Mouse (Mus musculus): ENCODE data around the gene Zim1. TPM values are rescaled to one million over a fixed set of nuclear protein-coding genes. Genes with fewer than 3 reads are reported as not detected.

Zim1 gene
- polyA plus RNA-seq, 1 experiment: 5.2 TPM

- TF ChIP-seq POLR2A (IDR thresholded peaks at IDR 0.05; ENCODE audit: insufficient read depth, low read length) (peak; percentile 77), CTCF (IDR thresholded peaks at IDR 0.05; ENCODE audit: low read depth, low read length) (no peak)
Measured at GRCm38 (mm10) chr7:6730241-6730640, 34.0 kb upstream of the Zim1 start, which contains the start of the genes Peg3 and Usp29. Gene Peg3, minus strand, starts transcription at chr7:6730431. Gene Usp29, plus strand, starts transcription at chr7:6730578.

GRCm38 (mm10) chr7:6729061-6729817 lies 33.0 kb upstream of the Zim1 start:
- Histone ChIP-seq H3K36me3 (ENCODE audit: control insufficient read depth, insufficient read depth, low read length, poor library complexity, severe bottlenecking) (peaks cover 15% of the 10 kb centered on the region), H3K27me3 (ENCODE audit: control insufficient read depth, insufficient read depth, low read length, poor library complexity, severe bottlenecking) (no peaks in the 10 kb centered on the region), H3K9ac (ENCODE audit: low read depth, poor library complexity, severe bottlenecking) (peak overlapping the region; percentile 87), H3K9me3 (replicated peaks; ENCODE audit: control insufficient read depth, insufficient read depth, low read length, poor library complexity, severe bottlenecking) (peaks cover 7% of the 10 kb centered on the region; the same call in 1 of the 2 replicates), H3K27ac (ENCODE audit: insufficient read depth, low read length) (peak overlapping the region; percentile 85), H3K4me1 (ENCODE audit: control insufficient read depth, insufficient read depth, low read length) (no peaks in the 10 kb centered on the region), H3K4me3 (ENCODE audit: low read depth, low read length) (peak overlapping the region; percentile 93)
- TF ChIP-seq CTCF (IDR thresholded peaks at IDR 0.05; ENCODE audit: low read depth, low read length) (peak; percentile 33), EP300 (IDR thresholded peaks at IDR 0.05; ENCODE audit: insufficient read depth, low read depth, low read length) (no peak)

More at GRCm38 (mm10) chr7:6730241-6730640, 34.0 kb upstream of the Zim1 start, which contains the start of the genes Peg3 and Usp29:
- Histone ChIP-seq H3K27ac (ENCODE audit: insufficient read depth, low read length) (peak within 1 kb of the TSS; percentile 85), H3K9ac (ENCODE audit: low read depth, poor library complexity, severe bottlenecking) (peak within 1 kb of the TSS; percentile 87), H3K9me3 (replicated peaks; ENCODE audit: control insufficient read depth, insufficient read depth, low read length, poor library complexity, severe bottlenecking) (peaks cover 7% of the 10 kb centered on the region; the same call in 1 of the 2 replicates), H3K4me1 (ENCODE audit: control insufficient read depth, insufficient read depth, low read length) (no peaks in the 10 kb centered on the region), H3K36me3 (ENCODE audit: control insufficient read depth, insufficient read depth, low read length, poor library complexity, severe bottlenecking) (peaks cover 8% of the 10 kb centered on the region), H3K27me3 (ENCODE audit: control insufficient read depth, insufficient read depth, low read length, poor library complexity, severe bottlenecking) (no peaks in the 10 kb centered on the region), H3K4me3 (ENCODE audit: low read depth, low read length) (peak within 1 kb of the TSS; percentile 93)

GRCm38 (mm10) chr7:6728263-6728931 lies 32.1 kb upstream of the Zim1 start:
- H3K4me1 ChIP-seq (ENCODE audit: control insufficient read depth, insufficient read depth, low read length): no peaks in the 10 kb centered on the region
- H3K9me3 ChIP-seq (replicated peaks; ENCODE audit: control insufficient read depth, insufficient read depth, low read length, poor library complexity, severe bottlenecking): peaks cover 7% of the 10 kb centered on the region; the same call in 1 of the 2 replicates
- no peaks in the 10 kb centered on the region for H3K27me3 ChIP-seq (ENCODE audit: control insufficient read depth, insufficient read depth, low read length, poor library complexity, severe bottlenecking)
- H3K9ac ChIP-seq (ENCODE audit: low read depth, poor library complexity, severe bottlenecking): peak overlapping the region; percentile 87
- H3K4me3 ChIP-seq (ENCODE audit: low read depth, low read length): peak overlapping the region; percentile 93
- TF ChIP-seq EP300 (IDR thresholded peaks at IDR 0.05; ENCODE audit: insufficient read depth, low read depth, low read length): no peak
- no peak for TF ChIP-seq POLR2A (IDR thresholded peaks at IDR 0.05; ENCODE audit: insufficient read depth, low read length)
- no peak for TF ChIP-seq CTCF (IDR thresholded peaks at IDR 0.05; ENCODE audit: low read depth, low read length)
- peak overlapping the region; percentile 66; the same call in 1 of the 2 replicates for H3K27ac ChIP-seq (ENCODE audit: insufficient read depth, low read length)
- H3K36me3 ChIP-seq (ENCODE audit: control insufficient read depth, insufficient read depth, low read length, poor library complexity, severe bottlenecking): peaks cover 22% of the 10 kb centered on the region

GRCm38 (mm10) chr7:6727351-6728121 lies 31.3 kb upstream of the Zim1 start:
- H3K4me3 ChIP-seq (ENCODE audit: low read depth, low read length): peak overlapping the region; percentile 86
- peak; percentile 52 for TF ChIP-seq CTCF (IDR thresholded peaks at IDR 0.05; ENCODE audit: low read depth, low read length)
- 0 out of 2 replicates have a peak, but pooled peaks have one; percentile 17 for TF ChIP-seq EP300 (IDR thresholded peaks at IDR 0.05; ENCODE audit: insufficient read depth, low read depth, low read length)
- no peak for TF ChIP-seq POLR2A (IDR thresholded peaks at IDR 0.05; ENCODE audit: insufficient read depth, low read length)
- H3K9ac ChIP-seq (ENCODE audit: low read depth, poor library complexity, severe bottlenecking): peak overlapping the region; percentile 12; the same call in 1 of the 2 replicates
- H3K9me3 ChIP-seq (replicated peaks; ENCODE audit: control insufficient read depth, insufficient read depth, low read length, poor library complexity, severe bottlenecking): peaks cover 7% of the 10 kb centered on the region; the same call in 1 of the 2 replicates
- peaks cover 22% of the 10 kb centered on the region for H3K36me3 ChIP-seq (ENCODE audit: control insufficient read depth, insufficient read depth, low read length, poor library complexity, severe bottlenecking)
- H3K27ac ChIP-seq (ENCODE audit: insufficient read depth, low read length): peak overlapping the region; percentile 66; the same call in 1 of the 2 replicates
- no peaks in the 10 kb centered on the region for H3K4me1 ChIP-seq (ENCODE audit: control insufficient read depth, insufficient read depth, low read length)
- H3K27me3 ChIP-seq (ENCODE audit: control insufficient read depth, insufficient read depth, low read length, poor library complexity, severe bottlenecking): no peaks in the 10 kb centered on the region

- Histone ChIP-seq H3K27ac (ENCODE audit: insufficient read depth, low read length) (no peak overlapping the region), H3K9me3 (replicated peaks; ENCODE audit: control insufficient read depth, insufficient read depth, low read length, poor library complexity, severe bottlenecking) (0 out of 2 replicates have a peak, but pooled peaks cover 3% of the 10 kb centered on the region), H3K27me3 (ENCODE audit: control insufficient read depth, insufficient read depth, low read length, poor library complexity, severe bottlenecking) (no peaks in the 10 kb centered on the region), H3K9ac (ENCODE audit: low read depth, poor library complexity, severe bottlenecking) (no peak overlapping the region), H3K4me1 (ENCODE audit: control insufficient read depth, insufficient read depth, low read length) (no peaks in the 10 kb centered on the region), H3K36me3 (ENCODE audit: control insufficient read depth, insufficient read depth, low read length, poor library complexity, severe bottlenecking) (peaks cover 36% of the 10 kb centered on the region), H3K4me3 (ENCODE audit: low read depth, low read length) (no peak overlapping the region)
- TF ChIP-seq POLR2A (IDR thresholded peaks at IDR 0.05; ENCODE audit: insufficient read depth, low read length) (no peak), EP300 (IDR thresholded peaks at IDR 0.05; ENCODE audit: insufficient read depth, low read depth, low read length) (no peak), CTCF (IDR thresholded peaks at IDR 0.05; ENCODE audit: low read depth, low read length) (no peak)
Measured at GRCm38 (mm10) chr7:6709396-6709795, 13.1 kb upstream of the Zim1 start.

All from ES-Bruce4 (cell line).